Mouse (Mus musculus) fibroblast of lung, adult 2 months (primary cell): ENCODE results near the gene Tacr2.
A peak's percentile ranks its signal among the peaks of the same experiment; 100 is the strongest.

Experiments
- DNase-seq: peaks from one replicate; pipeline ENCODE4 v3.0.0-alpha.2; 2011; ENCODE audit warnings: low read depth

Tacr2 gene

GRCm38 (mm10) chr10:62252000-62252488 lies at the start of gene Tacr2:
TSS of gene Tacr2 (plus strand) at chr10:62252438.
- no peak for DNase-seq

- DNase-seq = no peak
Measured at GRCm38 (mm10) chr10:62202574-62202973, 49.7 kb upstream of the Tacr2 start.

GRCm38 (mm10) chr10:62208241-62208896 lies 43.9 kb upstream of the Tacr2 start:
- no peak for DNase-seq

- DNase-seq = no peak
Measured at GRCm38 (mm10) chr10:62211310-62211709, 40.9 kb upstream of the Tacr2 start.

- DNase-seq = no peak
Measured at GRCm38 (mm10) chr10:62215169-62215616, 37.0 kb upstream of the Tacr2 start.

- no peak for DNase-seq
Measured at GRCm38 (mm10) chr10:62215633-62216032, 36.6 kb upstream of the Tacr2 start.

- no peak for DNase-seq
Measured at GRCm38 (mm10) chr10:62216595-62216994, 35.6 kb upstream of the Tacr2 start.

- no peak for DNase-seq
Measured at GRCm38 (mm10) chr10:62217196-62217595, 35.0 kb upstream of the Tacr2 start.

GRCm38 (mm10) chr10:62218044-62218788 lies 34.0 kb upstream of the Tacr2 start:
- no peak for DNase-seq

- no peak for DNase-seq
Measured at GRCm38 (mm10) chr10:62218789-62219172, 33.5 kb upstream of the Tacr2 start.

- DNase-seq = no peak
Measured at GRCm38 (mm10) chr10:62220732-62221514, 31.3 kb upstream of the Tacr2 start.

- DNase-seq = no peak
Measured at GRCm38 (mm10) chr10:62221647-62222046, 30.6 kb upstream of the Tacr2 start.

- no peak for DNase-seq
Measured at GRCm38 (mm10) chr10:62222777-62223176, 29.5 kb upstream of the Tacr2 start.

GRCm38 (mm10) chr10:62224231-62224630 lies 28.0 kb upstream of the Tacr2 start:
- no peak for DNase-seq

- DNase-seq = no peak
Measured at GRCm38 (mm10) chr10:62225839-62226238, 26.4 kb upstream of the Tacr2 start.

GRCm38 (mm10) chr10:62228126-62228525 lies 24.1 kb upstream of the Tacr2 start:
- no peak for DNase-seq

- DNase-seq = peak; percentile 44
Measured at GRCm38 (mm10) chr10:62230708-62231394, 21.4 kb upstream of the Tacr2 start, which contains the start of gene Tspan15. TSS of gene Tspan15 (minus strand) at chr10:62231251.

GRCm38 (mm10) chr10:62231395-62231732 lies 20.9 kb upstream of the Tacr2 start:
- DNase-seq = no peak

GRCm38 (mm10) chr10:62231811-62232210 lies 20.4 kb upstream of the Tacr2 start:
- no peak for DNase-seq

- DNase-seq = no peak
Measured at GRCm38 (mm10) chr10:62236165-62236564, 16.1 kb upstream of the Tacr2 start.

GRCm38 (mm10) chr10:62237205-62237604 lies 15.0 kb upstream of the Tacr2 start:
- DNase-seq = no peak

GRCm38 (mm10) chr10:62238688-62239087 lies 13.6 kb upstream of the Tacr2 start:
- no peak for DNase-seq
